Mouse (Mus musculus): ENCODE data around the gene Khdc1a. TPM values are rescaled to one million over a fixed set of nuclear protein-coding genes. Genes with fewer than 3 reads are reported as not detected.

Gene Khdc1a
- polyA plus RNA-seq (2012; rRNA removed) = not detected in 2 replicates
- not detected in 2 replicates for polyA plus RNA-seq (2014; fragmentation: Nextera tagmentation; extraction: Ambion mirVana)

- no peaks in the 10 kb centered on the region for H3K27me3 ChIP-seq (ENCODE audit: control insufficient read depth, insufficient read depth, low read length)
- ATAC-seq (ENCODE audit: insufficient read depth) = no peak
- no peak for TF ChIP-seq CTCF (IDR thresholded peaks at IDR 0.05; ENCODE audit: low read depth)
- TF ChIP-seq EP300 (IDR thresholded peaks at IDR 0.05; ENCODE audit: low read depth) = no peak
- no peak for DNase-seq (ENCODE audit: low read depth in 3 of 3, low spot score in 3 of 3)
- H3K4me2 ChIP-seq (ENCODE audit: low read depth) = no peak within 1 kb of the TSS
- 52% methylated on average over 2 of the region's 2 CpGs for WGBS (ENCODE audit: insufficient replicate concordance)
- no peak within 1 kb of the TSS for H3K27ac ChIP-seq
- H3K4me3 ChIP-seq (ENCODE audit: insufficient read depth in 1 of 2, low read depth in 2 of 2, low read length in 2 of 2) = no peak within 1 kb of the TSS
- H3K4me1 ChIP-seq (replicated peaks; ENCODE audit: control insufficient read depth in 2 of 2, insufficient read depth in 2 of 2, low read length in 1 of 2) = no peaks in the 10 kb centered on the region
- no peaks in the 10 kb centered on the region for H3K36me3 ChIP-seq (replicated peaks; ENCODE audit: control insufficient read depth, insufficient read depth, low read depth)
- no peaks in the 10 kb centered on the region for H3K9me3 ChIP-seq (ENCODE audit: control insufficient read depth, low read length)
- no peak within 1 kb of the TSS for H3K9ac ChIP-seq (replicated peaks)
Measured at GRCm38 (mm10) chr1:21349341-21349740, at the start of gene Khdc1a. Gene Khdc1a (plus strand): TSS chr1:21349641.

DNA sequence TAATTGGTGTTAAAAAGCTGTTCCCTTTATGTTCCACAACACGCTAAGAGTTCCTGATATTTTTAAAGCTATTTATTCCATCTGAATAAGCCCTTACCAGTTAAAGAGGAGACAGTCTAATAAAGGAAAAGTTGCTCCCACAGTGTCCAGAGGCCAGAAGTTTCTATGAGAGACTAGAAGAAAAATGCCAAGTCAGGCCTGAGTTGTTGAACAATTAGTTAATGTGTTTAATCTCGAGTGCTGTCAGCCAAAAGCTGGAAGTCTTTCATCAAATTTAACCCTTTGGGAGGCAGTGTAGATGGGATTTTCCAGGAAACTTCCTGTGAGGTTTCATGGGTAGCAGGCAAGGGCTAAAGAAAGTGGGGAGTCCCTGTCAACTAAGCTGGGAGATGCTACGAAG lies 49.6 kb upstream of the Khdc1a start:
- no peak for ATAC-seq (ENCODE audit: insufficient read depth)
- H3K4me2 ChIP-seq (ENCODE audit: low read depth) = no peak overlapping the region
- no peak overlapping the region for H3K9ac ChIP-seq (replicated peaks)
- no peaks in the 10 kb centered on the region for H3K36me3 ChIP-seq (replicated peaks; ENCODE audit: control insufficient read depth, insufficient read depth, low read depth)
- H3K4me1 ChIP-seq (replicated peaks; ENCODE audit: control insufficient read depth in 2 of 2, insufficient read depth in 2 of 2, low read length in 1 of 2) = no peaks in the 10 kb centered on the region
- TF ChIP-seq CTCF (IDR thresholded peaks at IDR 0.05; ENCODE audit: low read depth) = no peak
- no peak for TF ChIP-seq EP300 (IDR thresholded peaks at IDR 0.05; ENCODE audit: low read depth)
- no peak for DNase-seq (ENCODE audit: low read depth in 3 of 3, low spot score in 3 of 3)
- H3K27me3 ChIP-seq (ENCODE audit: control insufficient read depth, insufficient read depth, low read length) = no peaks in the 10 kb centered on the region
- H3K4me3 ChIP-seq (ENCODE audit: insufficient read depth in 1 of 2, low read depth in 2 of 2, low read length in 2 of 2) = no peak overlapping the region
- no peaks in the 10 kb centered on the region for H3K9me3 ChIP-seq (ENCODE audit: control insufficient read depth, low read length)
- no peak overlapping the region for H3K27ac ChIP-seq
- 38% methylated on average over 3 of the region's 3 CpGs for WGBS (ENCODE audit: insufficient replicate concordance)

DNA sequence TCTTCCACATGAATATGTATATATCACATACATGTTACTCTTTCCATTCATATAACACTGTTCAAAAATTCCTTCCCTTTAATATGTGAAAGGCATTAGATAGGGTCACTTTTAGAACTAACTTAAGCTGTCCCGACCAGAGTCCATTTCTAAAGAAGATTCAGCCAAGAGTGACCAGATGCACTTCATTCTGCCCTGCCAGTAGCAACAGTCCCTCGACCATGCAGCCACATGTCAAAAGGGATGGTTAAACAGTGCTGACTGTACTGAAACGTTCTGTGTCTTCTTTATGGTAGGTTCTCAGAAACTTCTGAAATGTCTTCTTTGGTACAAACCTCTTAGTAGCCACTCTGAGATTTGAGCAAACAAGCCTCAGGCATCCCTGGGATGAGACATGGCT lies 47.8 kb upstream of the Khdc1a start:
- no peak for TF ChIP-seq CTCF (IDR thresholded peaks at IDR 0.05; ENCODE audit: low read depth)
- TF ChIP-seq EP300 (IDR thresholded peaks at IDR 0.05; ENCODE audit: low read depth) = no peak
- Histone ChIP-seq H3K4me1 (replicated peaks; ENCODE audit: control insufficient read depth in 2 of 2, insufficient read depth in 2 of 2, low read length in 1 of 2) (no peaks in the 10 kb centered on the region), H3K9ac (replicated peaks) (no peak overlapping the region), H3K4me3 (ENCODE audit: insufficient read depth in 1 of 2, low read depth in 2 of 2, low read length in 2 of 2) (no peak overlapping the region), H3K9me3 (ENCODE audit: control insufficient read depth, low read length) (no peaks in the 10 kb centered on the region), H3K4me2 (ENCODE audit: low read depth) (no peak overlapping the region), H3K36me3 (replicated peaks; ENCODE audit: control insufficient read depth, insufficient read depth, low read depth) (no peaks in the 10 kb centered on the region), H3K27me3 (ENCODE audit: control insufficient read depth, insufficient read depth, low read length) (no peaks in the 10 kb centered on the region), H3K27ac (no peak overlapping the region)
- ATAC-seq (ENCODE audit: insufficient read depth) (no peak), DNase-seq (ENCODE audit: low read depth in 3 of 3, low spot score in 3 of 3) (no peak)
- 48% methylated on average over 3 of the region's 3 CpGs for WGBS (ENCODE audit: insufficient replicate concordance)

GRCm38 (mm10) chr1:21304174-21304573 lies 45.3 kb upstream of the Khdc1a start:
- H3K9me3 ChIP-seq (ENCODE audit: control insufficient read depth, low read length) = no peaks in the 10 kb centered on the region
- H3K4me1 ChIP-seq (replicated peaks; ENCODE audit: control insufficient read depth in 2 of 2, insufficient read depth in 2 of 2, low read length in 1 of 2) = no peaks in the 10 kb centered on the region
- WGBS (ENCODE audit: insufficient replicate concordance) = 40% methylated on average over 3 of the region's 3 CpGs
- H3K27ac ChIP-seq = no peak overlapping the region
- DNase-seq (ENCODE audit: low read depth in 3 of 3, low spot score in 3 of 3) (no peak), ATAC-seq (ENCODE audit: insufficient read depth) (no peak)
- no peaks in the 10 kb centered on the region for H3K27me3 ChIP-seq (ENCODE audit: control insufficient read depth, insufficient read depth, low read length)
- no peak overlapping the region for H3K4me2 ChIP-seq (ENCODE audit: low read depth)
- no peak overlapping the region for H3K4me3 ChIP-seq (ENCODE audit: insufficient read depth in 1 of 2, low read depth in 2 of 2, low read length in 2 of 2)
- H3K9ac ChIP-seq (replicated peaks) = no peak overlapping the region
- TF ChIP-seq CTCF (IDR thresholded peaks at IDR 0.05; ENCODE audit: low read depth) (no peak), EP300 (IDR thresholded peaks at IDR 0.05; ENCODE audit: low read depth) (no peak)
- no peaks in the 10 kb centered on the region for H3K36me3 ChIP-seq (replicated peaks; ENCODE audit: control insufficient read depth, insufficient read depth, low read depth)

DNA sequence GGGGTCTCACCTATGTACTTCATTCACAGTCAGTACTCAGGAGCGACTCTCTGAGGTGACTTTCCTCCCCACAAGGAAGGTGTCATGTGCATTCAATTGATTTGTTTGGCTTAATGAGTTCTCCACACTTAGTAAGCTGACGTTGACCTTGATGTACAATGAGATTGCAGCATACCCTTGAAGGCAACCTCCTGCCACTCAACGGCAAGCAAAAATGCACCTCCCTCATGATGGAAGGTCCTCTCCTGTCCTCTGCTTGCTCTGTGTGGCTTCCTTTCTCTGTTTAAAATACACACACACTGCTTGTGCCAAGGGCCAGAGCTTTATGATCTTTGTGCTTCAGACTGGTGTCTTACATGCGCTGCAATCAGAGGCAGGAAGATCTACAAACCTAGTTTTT lies 44.8 kb upstream of the Khdc1a start:
- H3K27me3 ChIP-seq (ENCODE audit: control insufficient read depth, insufficient read depth, low read length) = no peaks in the 10 kb centered on the region
- no peak for DNase-seq (ENCODE audit: low read depth in 3 of 3, low spot score in 3 of 3)
- H3K27ac ChIP-seq = no peak overlapping the region
- H3K4me3 ChIP-seq (ENCODE audit: insufficient read depth in 1 of 2, low read depth in 2 of 2, low read length in 2 of 2) = no peak overlapping the region
- WGBS (ENCODE audit: insufficient replicate concordance) = 55% methylated on average over 4 of the region's 4 CpGs
- no peak for ATAC-seq (ENCODE audit: insufficient read depth)
- no peaks in the 10 kb centered on the region for H3K9me3 ChIP-seq (ENCODE audit: control insufficient read depth, low read length)
- TF ChIP-seq EP300 (IDR thresholded peaks at IDR 0.05; ENCODE audit: low read depth) (no peak), CTCF (IDR thresholded peaks at IDR 0.05; ENCODE audit: low read depth) (no peak)
- no peak overlapping the region for H3K4me2 ChIP-seq (ENCODE audit: low read depth)
- no peaks in the 10 kb centered on the region for H3K4me1 ChIP-seq (replicated peaks; ENCODE audit: control insufficient read depth in 2 of 2, insufficient read depth in 2 of 2, low read length in 1 of 2)
- H3K9ac ChIP-seq (replicated peaks) = no peak overlapping the region
- H3K36me3 ChIP-seq (replicated peaks; ENCODE audit: control insufficient read depth, insufficient read depth, low read depth) = no peaks in the 10 kb centered on the region

Data from liver, embryonic 14.5 days (tissue).